Mouse (Mus musculus) granulocyte monocyte progenitor cell, adult 5-6 weeks (primary cell): ENCODE data around the gene Ankrd65. TPM values are rescaled to one million over a fixed set of nuclear protein-coding genes. Genes with fewer than 3 reads are reported as not detected.

Experiments
- ATAC-seq: replicated peaks from 2 replicates; pipeline ENCODE4 v1.8.0; 2016; ENCODE audit warnings: mild to moderate bottlenecking, moderate TSS enrichment, inconsistent platforms; ENCODE audit not compliant: poor library complexity, severe bottlenecking
- total RNA-seq, 2 experiments: library from RNA; stranded (forward) in 1 of 2; stranded (reverse) in 1 of 2; fragments of 200-712, 200-1000 nt in 1 of 2; fragments of >200 nt in 1 of 2; fragmentation: Nextera tagmentation in 1 of 2; gene quantifications; 2 replicates each; pipeline ENCODE4 v1.2.3; 2014 to 2017

Gene Ankrd65
- total RNA-seq, 2 experiments from 2014 or later = not detected

- ATAC-seq = 0 out of 2 replicates have a peak, but pooled peaks have one; percentile 1
Observed at GRCm38 (mm10) chr4:155841651-155842270, 51.5 kb downstream of the Ankrd65 start.

- ATAC-seq = no peak
Observed at GRCm38 (mm10) chr4:155843231-155843630, 53.0 kb downstream of the Ankrd65 start.

DNA sequence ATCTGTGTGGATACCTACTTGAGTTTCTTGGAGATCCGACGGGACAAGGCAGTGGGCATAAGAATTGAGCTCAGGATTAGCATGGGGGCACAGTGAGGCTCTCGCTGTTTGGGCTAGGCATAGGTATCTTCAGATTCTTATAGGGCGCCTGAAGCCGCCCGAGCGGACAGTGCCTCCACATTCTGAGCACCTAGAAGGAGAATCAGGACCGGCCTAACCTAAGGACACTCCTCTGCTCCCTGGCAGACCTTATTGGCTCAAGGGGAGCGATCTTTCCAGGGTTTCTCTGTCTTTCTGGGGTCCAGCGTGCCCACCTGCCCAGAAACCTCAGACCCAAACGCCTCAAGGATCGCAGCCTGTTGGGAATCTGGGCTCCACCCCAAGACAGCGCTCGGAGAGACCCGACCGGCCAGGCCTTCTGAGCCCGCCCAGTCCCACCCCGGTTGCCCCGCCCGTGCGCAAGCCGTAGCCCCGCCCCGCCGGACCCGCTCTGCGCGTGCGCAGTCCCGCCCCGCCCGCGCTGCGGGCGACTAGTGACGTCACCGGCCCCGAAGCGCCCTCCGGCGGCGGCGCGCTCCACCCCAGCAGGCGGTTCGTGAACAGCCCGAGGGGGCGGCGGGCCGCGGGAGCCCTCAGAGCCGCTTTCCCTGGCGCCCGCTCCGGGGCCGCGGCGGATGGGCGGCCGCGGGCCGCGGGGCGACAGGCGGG, 56.8 kb downstream of the Ankrd65 start, which contains the start of gene Dvl1:
Dvl1 (plus strand) TSS at position 532 of the 708 bp plus-strand sequence.
- peak; percentile 75 for ATAC-seq

- peak; percentile 23 for ATAC-seq
Observed at GRCm38 (mm10) chr4:155847591-155848352, 57.5 kb downstream of the Ankrd65 start.

GRCm38 (mm10) chr4:155848434-155849095, 58.3 kb downstream of the Ankrd65 start:
- no peak; the same call in 1 of the 2 replicates for ATAC-seq

Other genes with a start within 250 kb of the Ankrd65 start
- 70.8 and 90.6 TPM in 2 replicates for gene Nadk, start 228.1 kb upstream of the Ankrd65 start, total RNA-seq (2014; fragmentation: Nextera tagmentation)
- gene Nadk, start 228.1 kb upstream of the Ankrd65 start, total RNA-seq (2017) = 74.1 and 76.1 TPM in 2 replicates
- gene Slc35e2, start 189.0 kb upstream of the Ankrd65 start, total RNA-seq (2014; fragmentation: Nextera tagmentation) = 10.4 and 16.8 TPM in 2 replicates
- 6.9 and 10.3 TPM in 2 replicates for gene Slc35e2, start 189.0 kb upstream of the Ankrd65 start, total RNA-seq (2017)
- gene Cdk11b, start 165.6 kb upstream of the Ankrd65 start, total RNA-seq (2014; fragmentation: Nextera tagmentation) = 53.9 and 57.8 TPM in 2 replicates
- 42.1 and 44.8 TPM in 2 replicates for gene Cdk11b, start 165.6 kb upstream of the Ankrd65 start, total RNA-seq (2017)
- not detected in 2 replicates for gene Gm10563, start 145.0 kb upstream of the Ankrd65 start, total RNA-seq (2014; fragmentation: Nextera tagmentation)
- not detected in 2 replicates for gene Gm10563, start 145.0 kb upstream of the Ankrd65 start, total RNA-seq (2017)
- gene Mmp23, start 137.1 kb upstream of the Ankrd65 start, total RNA-seq (2014; fragmentation: Nextera tagmentation) = not detected in 2 replicates
- gene Mmp23, start 137.1 kb upstream of the Ankrd65 start, total RNA-seq (2017) = not detected in 2 replicates
- gene Mib2, start 121.2 kb upstream of the Ankrd65 start, total RNA-seq (2014; fragmentation: Nextera tagmentation) = 2.9 and 18.0 TPM in 2 replicates
- gene Mib2, start 121.2 kb upstream of the Ankrd65 start, total RNA-seq (2017) = 15.6 and 17.7 TPM in 2 replicates
- 2.8 and 7.6 TPM in 2 replicates for gene Fndc10, start 96.1 kb upstream of the Ankrd65 start, total RNA-seq (2014; fragmentation: Nextera tagmentation)
- 0.88 and 2.1 TPM in 2 replicates for gene Fndc10, start 96.1 kb upstream of the Ankrd65 start, total RNA-seq (2017)
- gene Ssu72, start 85.6 kb upstream of the Ankrd65 start, total RNA-seq (2014; fragmentation: Nextera tagmentation) = 58.5 and 75.8 TPM in 2 replicates
- gene Ssu72, start 85.6 kb upstream of the Ankrd65 start, total RNA-seq (2017) = 80.5 and 99.6 TPM in 2 replicates
- 0.32 and 0.95 TPM in 2 replicates for gene Tmem240, start 55.6 kb upstream of the Ankrd65 start, total RNA-seq (2014; fragmentation: Nextera tagmentation)
- gene Tmem240, start 55.6 kb upstream of the Ankrd65 start, total RNA-seq (2017) = 0.31 TPM in 1 of 2 replicates, not detected in the other
- gene Atad3a, start 29.3 kb upstream of the Ankrd65 start, total RNA-seq (2014; fragmentation: Nextera tagmentation) = 66.8 and 134 TPM in 2 replicates
- gene Atad3a, start 29.3 kb upstream of the Ankrd65 start, total RNA-seq (2017) = 95.3 and 118 TPM in 2 replicates
- not detected in 2 replicates for gene Vwa1, start 15.7 kb upstream of the Ankrd65 start, total RNA-seq (2014; fragmentation: Nextera tagmentation)
- gene Vwa1, start 15.7 kb upstream of the Ankrd65 start, total RNA-seq (2017) = 0.26 and 0.36 TPM in 2 replicates
- gene Tmem88b, start 4.6 kb upstream of the Ankrd65 start, total RNA-seq (2014; fragmentation: Nextera tagmentation) = not detected in 2 replicates
- not detected in 2 replicates for gene Tmem88b, start 4.6 kb upstream of the Ankrd65 start, total RNA-seq (2017)
- gene Mrpl20, start 12.4 kb downstream of the Ankrd65 start, total RNA-seq (2014; fragmentation: Nextera tagmentation) = 191 and 198 TPM in 2 replicates
- gene Mrpl20, start 12.4 kb downstream of the Ankrd65 start, total RNA-seq (2017) = 84.2 and 91.1 TPM in 2 replicates
- 94.6 and 104 TPM in 2 replicates for gene Ccnl2, start 22.1 kb downstream of the Ankrd65 start, total RNA-seq (2014; fragmentation: Nextera tagmentation)
- 75.5 and 84.0 TPM in 2 replicates for gene Ccnl2, start 22.1 kb downstream of the Ankrd65 start, total RNA-seq (2017)
- gene Aurkaip1, start 40.8 kb downstream of the Ankrd65 start, total RNA-seq (2014; fragmentation: Nextera tagmentation) = 130 and 149 TPM in 2 replicates
- gene Aurkaip1, start 40.8 kb downstream of the Ankrd65 start, total RNA-seq (2017) = 101 and 159 TPM in 2 replicates
- gene Mxra8, start 49.2 kb downstream of the Ankrd65 start, total RNA-seq (2014; fragmentation: Nextera tagmentation) = 0.39 TPM in 1 of 2 replicates, not detected in the other
- gene Mxra8, start 49.2 kb downstream of the Ankrd65 start, total RNA-seq (2017) = not detected in 2 replicates
- 10.1 and 20.3 TPM in 2 replicates for gene Dvl1, start 57.0 kb downstream of the Ankrd65 start, total RNA-seq (2014; fragmentation: Nextera tagmentation)
- 12.4 and 21.6 TPM in 2 replicates for gene Dvl1, start 57.0 kb downstream of the Ankrd65 start, total RNA-seq (2017)
- 1.5 TPM in 1 of 2 replicates, not detected in the other for gene Tas1r3, start 72.9 kb downstream of the Ankrd65 start, total RNA-seq (2014; fragmentation: Nextera tagmentation)
- gene Tas1r3, start 72.9 kb downstream of the Ankrd65 start, total RNA-seq (2017) = 0.30 and 0.93 TPM in 2 replicates
- 9.4 and 16.7 TPM in 2 replicates for gene Cptp, start 79.0 kb downstream of the Ankrd65 start, total RNA-seq (2014; fragmentation: Nextera tagmentation)
- gene Cptp, start 79.0 kb downstream of the Ankrd65 start, total RNA-seq (2017) = 7.0 and 7.8 TPM in 2 replicates
- gene Ints11, start 79.1 kb downstream of the Ankrd65 start, total RNA-seq (2014; fragmentation: Nextera tagmentation) = 49.0 and 64.7 TPM in 2 replicates
- 34.7 and 37.9 TPM in 2 replicates for gene Ints11, start 79.1 kb downstream of the Ankrd65 start, total RNA-seq (2017)
- gene Pusl1, start 101.3 kb downstream of the Ankrd65 start, total RNA-seq (2014; fragmentation: Nextera tagmentation) = 21.2 and 29.3 TPM in 2 replicates
- gene Pusl1, start 101.3 kb downstream of the Ankrd65 start, total RNA-seq (2017) = 41.8 and 48.6 TPM in 2 replicates
- 10.7 and 23.1 TPM in 2 replicates for gene Acap3, start 101.4 kb downstream of the Ankrd65 start, total RNA-seq (2014; fragmentation: Nextera tagmentation)
- gene Acap3, start 101.4 kb downstream of the Ankrd65 start, total RNA-seq (2017) = 6.0 and 6.1 TPM in 2 replicates
- gene Ube2j2, start 153.4 kb downstream of the Ankrd65 start, total RNA-seq (2014; fragmentation: Nextera tagmentation) = 68.8 and 78.6 TPM in 2 replicates
- 81.6 and 84.8 TPM in 2 replicates for gene Ube2j2, start 153.4 kb downstream of the Ankrd65 start, total RNA-seq (2017)
- 15.4 and 32.2 TPM in 2 replicates for gene C1qtnf12, start 171.9 kb downstream of the Ankrd65 start, total RNA-seq (2014; fragmentation: Nextera tagmentation)
- gene C1qtnf12, start 171.9 kb downstream of the Ankrd65 start, total RNA-seq (2017) = 10.6 and 11.0 TPM in 2 replicates
- gene B3galt6, start 202.2 kb downstream of the Ankrd65 start, total RNA-seq (2014; fragmentation: Nextera tagmentation) = 6.4 and 6.6 TPM in 2 replicates
- gene B3galt6, start 202.2 kb downstream of the Ankrd65 start, total RNA-seq (2017) = 10.3 and 10.7 TPM in 2 replicates
- 62.0 and 73.4 TPM in 2 replicates for gene Sdf4, start 202.4 kb downstream of the Ankrd65 start, total RNA-seq (2014; fragmentation: Nextera tagmentation)
- gene Sdf4, start 202.4 kb downstream of the Ankrd65 start, total RNA-seq (2017) = 174 and 182 TPM in 2 replicates
- gene Tnfrsf4, start 223.4 kb downstream of the Ankrd65 start, total RNA-seq (2014; fragmentation: Nextera tagmentation) = 2.2 TPM in 1 of 2 replicates, not detected in the other
- 1.1 TPM in 1 of 2 replicates, not detected in the other for gene Tnfrsf4, start 223.4 kb downstream of the Ankrd65 start, total RNA-seq (2017)
- 0.99 and 4.6 TPM in 2 replicates for gene Tnfrsf18, start 235.7 kb downstream of the Ankrd65 start, total RNA-seq (2014; fragmentation: Nextera tagmentation)
- gene Tnfrsf18, start 235.7 kb downstream of the Ankrd65 start, total RNA-seq (2017) = 1.9 and 4.6 TPM in 2 replicates